Mouse (Mus musculus) testis, postnatal 14 days (tissue): Measurements from ENCODE around the gene Hoxb3.

Experiments
- DNase-seq: peaks from one replicate; pipeline ENCODE4 v3.0.0; 2021; ENCODE audit warnings: low spot score

The Hoxb3 gene

DNA sequence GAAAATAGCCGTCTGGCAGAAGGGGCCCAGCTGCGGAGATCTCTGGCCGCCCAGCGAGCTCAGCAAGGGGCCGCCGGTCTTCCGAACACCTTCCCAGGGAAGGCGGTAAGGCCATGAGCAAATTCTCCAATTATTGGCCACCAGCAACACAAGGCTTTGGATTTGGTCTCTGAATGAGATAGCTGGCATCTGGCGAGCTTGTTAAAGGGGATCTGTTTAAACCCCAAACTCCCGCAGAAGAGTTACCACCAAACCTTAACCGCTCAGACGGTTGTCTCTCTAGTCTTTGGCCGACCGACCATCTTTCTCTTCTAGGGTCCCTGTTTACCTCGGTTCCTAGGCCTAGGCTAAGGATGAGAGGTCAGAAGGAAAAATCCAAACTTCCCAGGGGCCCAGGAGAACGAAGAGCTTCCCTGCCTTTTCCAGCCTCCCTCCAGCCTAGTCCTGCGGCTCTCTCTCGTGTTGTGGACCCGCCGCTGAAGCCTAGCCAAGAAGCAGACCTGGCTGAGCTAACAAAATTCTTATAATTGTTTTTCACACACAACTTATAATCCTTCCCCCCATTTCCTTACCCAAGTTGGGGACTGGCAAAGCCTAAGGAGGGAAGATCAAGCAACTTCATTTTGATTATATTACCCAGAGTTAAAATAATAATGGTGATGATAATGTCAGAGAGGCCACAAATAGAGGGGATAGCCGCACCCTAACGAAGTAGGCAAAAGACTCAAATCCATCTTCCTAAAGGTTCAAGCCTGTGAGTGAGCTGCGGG lies 20.6 kb upstream of the Hoxb3 start:
- no peak for DNase-seq

GRCm38 (mm10) chr11:96303151-96304099 lies 19.7 kb upstream of the Hoxb3 start, which contains the start of gene Hoxb5:
TSS of gene Hoxb5 (plus strand) at chr11:96303336.
- peak; percentile 69 for DNase-seq

- no peak for DNase-seq
Observed at GRCm38 (mm10) chr11:96304381-96305195, 18.5 kb upstream of the Hoxb3 start.

GRCm38 (mm10) chr11:96305505-96306182 lies 17.5 kb upstream of the Hoxb3 start:
- DNase-seq: no peak

- no peak for DNase-seq
Observed at GRCm38 (mm10) chr11:96306183-96306907, 16.8 kb upstream of the Hoxb3 start.

GRCm38 (mm10) chr11:96306908-96307269 lies 16.2 kb upstream of the Hoxb3 start:
- DNase-seq: no peak

- DNase-seq: no peak
Observed at GRCm38 (mm10) chr11:96308763-96309162, 14.4 kb upstream of the Hoxb3 start.

DNA sequence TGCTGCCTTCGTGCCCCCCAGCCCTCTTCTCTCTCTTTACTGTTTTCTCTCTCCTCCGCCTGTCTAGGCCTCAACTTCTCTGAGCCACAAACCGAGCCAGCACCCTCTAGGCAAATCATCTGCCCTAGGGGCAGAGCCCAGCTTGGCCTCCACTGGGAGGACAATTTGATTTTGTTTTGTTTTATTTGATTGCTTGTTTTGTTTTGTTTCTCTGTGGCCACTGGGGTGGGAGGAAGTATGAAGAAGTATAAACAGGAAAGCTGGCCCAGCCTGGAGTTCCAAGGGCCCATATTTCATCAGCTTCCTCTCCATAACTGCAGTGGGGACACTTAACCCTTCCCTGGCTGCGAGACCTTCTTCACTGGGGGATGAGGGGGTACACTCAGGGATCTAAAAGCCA lies 13.8 kb upstream of the Hoxb3 start:
- DNase-seq: no peak

DNA sequence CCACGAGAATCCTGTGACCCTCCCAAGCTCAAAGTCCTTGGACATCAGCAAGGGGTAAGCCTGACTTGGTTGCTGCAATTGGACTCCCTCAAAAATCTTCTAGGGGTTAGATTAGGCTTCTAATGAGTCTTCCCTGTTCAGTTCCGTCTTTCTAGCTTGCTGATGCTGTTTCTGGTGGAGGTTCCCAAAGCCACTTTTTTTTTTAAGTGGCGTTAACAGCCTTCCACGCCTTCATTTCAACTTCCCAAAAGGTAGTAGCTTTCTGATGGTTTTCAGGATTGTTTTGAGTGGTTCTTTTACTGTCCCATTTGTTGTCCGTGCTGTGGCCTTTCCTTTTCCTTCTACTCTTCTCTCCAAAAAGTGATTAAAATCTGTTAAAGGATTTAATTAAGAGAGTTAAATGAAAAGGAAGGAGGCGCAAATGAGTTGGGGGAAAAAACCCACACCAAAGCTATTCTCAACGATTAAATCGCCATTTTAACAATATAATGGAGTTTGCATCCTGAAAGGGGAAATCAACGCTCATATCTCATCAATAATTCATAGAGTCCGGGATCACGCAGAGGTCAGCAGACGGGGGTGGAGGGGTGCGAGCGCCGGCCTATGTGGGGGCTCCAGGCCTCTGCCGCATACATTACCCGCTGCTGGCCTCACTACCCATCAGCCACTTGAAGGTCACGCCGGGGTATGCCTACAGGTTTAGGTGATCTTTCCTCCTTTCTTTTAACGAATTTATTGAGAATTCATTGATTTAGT lies 12.8 kb upstream of the Hoxb3 start:
- no peak for DNase-seq

DNA sequence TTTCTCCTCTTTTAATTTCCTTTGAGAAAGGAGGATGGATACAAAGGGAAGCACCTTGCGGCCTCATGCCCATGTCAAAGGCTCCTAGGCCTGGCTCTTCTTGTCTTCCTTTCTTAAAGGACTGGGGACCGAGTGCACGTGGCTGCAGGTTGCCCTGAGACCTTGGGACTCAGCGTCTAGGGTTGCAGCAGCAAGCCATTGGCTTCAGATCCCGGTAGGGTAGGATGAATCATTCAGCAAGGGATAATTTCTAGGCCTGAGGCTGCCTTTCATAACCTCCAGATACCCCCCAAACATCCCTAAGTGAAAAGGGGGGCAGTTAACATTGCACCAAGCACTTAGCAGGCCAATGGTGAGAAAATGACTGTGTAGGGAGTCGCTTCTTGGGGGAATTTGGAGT lies 12.0 kb upstream of the Hoxb3 start:
- DNase-seq: no peak

- no peak for DNase-seq
Observed at GRCm38 (mm10) chr11:96311520-96312417, 11.4 kb upstream of the Hoxb3 start.

GRCm38 (mm10) chr11:96313134-96313533 lies 10.0 kb upstream of the Hoxb3 start:
- no peak for DNase-seq

DNA sequence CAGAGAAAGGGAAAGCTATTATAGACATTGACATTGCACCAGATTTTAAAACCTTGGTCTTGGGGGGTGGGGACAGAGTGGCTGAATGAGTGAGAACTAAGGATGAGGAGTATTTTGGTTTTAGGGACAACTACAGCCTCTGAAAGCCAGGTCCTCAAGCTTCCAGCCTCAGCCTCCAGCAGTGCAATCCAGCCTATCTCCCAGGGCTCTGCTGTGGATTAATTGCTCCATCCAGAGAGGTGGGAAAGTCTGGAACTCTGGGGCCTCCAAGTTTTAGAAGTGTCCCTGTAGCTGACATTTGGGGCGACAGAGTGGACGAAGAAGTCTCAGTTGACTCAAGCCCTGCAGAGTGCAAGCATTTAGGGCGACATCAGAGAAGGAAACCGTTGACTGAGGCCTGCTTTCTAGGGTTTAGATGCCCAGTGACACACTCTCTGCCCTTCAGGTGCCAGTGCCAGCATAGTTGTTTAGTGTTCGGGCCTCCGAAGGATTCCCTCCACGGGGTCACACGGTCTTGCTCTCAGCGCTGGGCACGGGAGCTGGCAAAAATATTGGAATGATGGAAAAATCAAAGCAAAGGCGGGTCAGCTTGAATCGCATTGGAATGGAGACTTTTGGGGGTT lies 9.2 kb upstream of the Hoxb3 start:
- no peak for DNase-seq

GRCm38 (mm10) chr11:96314671-96315343 lies 8.3 kb upstream of the Hoxb3 start:
- DNase-seq: no peak

- no peak for DNase-seq
Observed at GRCm38 (mm10) chr11:96315344-96315681, 7.8 kb upstream of the Hoxb3 start.

DNA sequence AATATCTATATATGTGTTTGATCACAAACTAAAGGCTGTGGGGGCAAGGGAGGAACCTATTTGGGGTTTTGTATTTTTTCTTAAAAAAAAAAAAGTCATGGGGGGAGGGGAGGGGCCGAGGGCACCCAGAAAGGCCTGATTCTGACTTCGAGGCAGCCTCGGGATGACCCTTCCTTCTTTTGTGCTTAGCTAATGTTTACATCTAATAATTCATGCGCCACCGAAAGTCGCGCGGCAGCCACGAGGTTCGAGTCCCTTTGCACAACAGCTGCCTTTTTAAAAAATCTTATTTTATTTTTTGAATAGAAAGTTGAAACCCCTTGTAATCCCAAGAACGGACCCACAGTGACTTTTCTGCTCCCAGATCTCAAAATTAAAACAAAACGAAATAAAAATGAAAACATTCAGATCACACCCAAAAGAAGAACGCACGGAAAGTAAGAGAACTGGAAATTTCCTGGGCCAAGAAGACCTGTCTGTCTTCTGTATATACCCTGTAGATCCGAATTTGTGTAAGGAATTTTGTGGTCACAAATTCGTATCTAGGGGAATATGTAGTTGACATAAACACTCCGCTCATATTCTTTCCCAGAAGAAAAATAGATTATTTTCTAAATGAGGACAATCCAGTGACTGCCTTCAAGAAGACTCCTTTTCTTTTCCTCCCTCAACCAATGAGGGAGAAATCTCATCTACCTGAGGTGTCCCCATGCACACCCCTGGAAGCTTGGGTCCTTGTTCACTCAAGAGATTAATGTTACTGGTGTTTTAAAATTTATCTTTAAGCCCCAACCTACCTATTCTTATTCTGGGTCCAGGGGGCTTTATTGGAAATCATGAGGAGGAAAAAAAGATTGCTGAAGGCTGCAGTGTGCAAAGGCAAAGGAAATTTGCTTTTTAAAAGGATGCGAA lies 6.2 kb upstream of the Hoxb3 start:
- no peak for DNase-seq
